Mouse (Mus musculus) CH12.LX (cell line): ENCODE measurements around the gene Yipf1. TPM values are rescaled to one million over a fixed set of nuclear protein-coding genes. Genes with fewer than 3 reads are reported as not detected.

Source experiments
- DNase-seq: peaks from one replicate; pipeline ENCODE4 v3.0.0-alpha.2; 2013; ENCODE audit errors: extremely low read depth
- H3K27ac ChIP-seq: 2 replicates; pipeline ENCODE4 v1.5.1; 2012; ENCODE audit warnings: low read depth, mild to moderate bottlenecking, control low read depth, moderate library complexity; ENCODE audit not compliant: insufficient read depth
- H3K27me3 ChIP-seq: replicated peaks from 2 replicates; pipeline ENCODE3; 2012; ENCODE audit warnings: inconsistent platforms
- H3K36me3 ChIP-seq, 2 experiments: replicated peaks in 1 of 2; 2 replicates each; pipeline versions ENCODE3 to v1.6.1; 2012; ENCODE audit warnings: inconsistent platforms in 1 of 2, low read length in 1 of 2, mild to moderate bottlenecking in 1 of 2, mixed read lengths in 1 of 2, moderate library complexity in 1 of 2; ENCODE audit not compliant: control insufficient read depth in 1 of 2, insufficient read depth in 1 of 2
- H3K4me1 ChIP-seq, 2 experiments: 2 replicates each; pipeline ENCODE4 v1.6.1; 2012; ENCODE audit warnings: inconsistent platforms in 1 of 2, moderate library complexity in 1 of 2; ENCODE audit not compliant: insufficient read depth in 2 of 2, control insufficient read depth in 1 of 2
- H3K4me2 ChIP-seq: 2 replicates; pipeline ENCODE4 v1.6.1; 2012; ENCODE audit warnings: low read depth, mild to moderate bottlenecking, control low read depth; ENCODE audit not compliant: poor library complexity, insufficient read depth, severe bottlenecking
- H3K4me3 ChIP-seq, 3 experiments: fragments of 150-350 bp in 1 of 3; sonication (generic) in 1 of 3; replicated peaks in 1 of 3; 2 replicates each; pipeline versions ENCODE3 to v1.5.1; 2011 to 2012; ENCODE audit warnings: low read depth in 2 of 3, low read length in 2 of 3, mild to moderate bottlenecking in 2 of 3, moderate library complexity in 2 of 3, control low read depth in 1 of 3, improper control_type of control experiment in 1 of 3, inconsistent platforms in 1 of 3, mixed read lengths in 1 of 3; ENCODE audit not compliant: poor library complexity in 1 of 3
- H3K79me2 ChIP-seq: replicated peaks from 2 replicates; pipeline ENCODE4 v1.6.1; 2012; ENCODE audit warnings: mild to moderate bottlenecking, moderate library complexity; ENCODE audit not compliant: control insufficient read depth, poor library complexity, insufficient read depth, severe bottlenecking; ENCODE audit errors: extremely low read depth
- H3K9ac ChIP-seq: 2 replicates; pipeline ENCODE4 v1.6.1; 2012; ENCODE audit warnings: low read depth, mild to moderate bottlenecking, control low read depth, moderate library complexity; ENCODE audit not compliant: insufficient read depth
- H3K9me3 ChIP-seq: replicated peaks from 2 replicates; pipeline ENCODE3; 2012; ENCODE audit warnings: low read length, inconsistent platforms, mixed read lengths
- BHLHE40 ChIP-seq: IDR thresholded peaks from 2 replicates; pipeline ENCODE4 v1.6.1; 2011; ENCODE audit warnings: mild to moderate bottlenecking, low read depth, low read length, improper control_type of control experiment
- CHD1 ChIP-seq: IDR thresholded peaks from 2 replicates; pipeline ENCODE4 v1.6.1; 2012; ENCODE audit warnings: low read depth, low read length, improper control_type of control experiment, inconsistent platforms
- CTCF ChIP-seq, 2 experiments: IDR thresholded peaks in 1 of 2; conservative IDR thresholded peaks in 1 of 2; 2 replicates each; pipeline ENCODE4 v1.5.1; 2011 to 2012; ENCODE audit warnings: low read depth in 2 of 2, low read length in 2 of 2, improper control_type of control experiment in 1 of 2, inconsistent platforms in 1 of 2, mild to moderate bottlenecking in 1 of 2, moderate library complexity in 1 of 2
- ELF1 ChIP-seq: IDR thresholded peaks from 2 replicates; pipeline ENCODE4 v1.6.1; 2014; ENCODE audit warnings: low read depth, mild to moderate bottlenecking, inconsistent platforms, low read length, improper control_type of control experiment
- ETS1 ChIP-seq: conservative IDR thresholded peaks from 2 replicates; pipeline ENCODE4 v1.6.1; 2012; ENCODE audit warnings: low read depth, mild to moderate bottlenecking, inconsistent platforms, low read length, improper control_type of control experiment, moderate library complexity
- HCFC1 ChIP-seq: IDR thresholded peaks from 2 replicates; pipeline ENCODE4 v1.6.1; 2012; ENCODE audit warnings: low read depth, mild to moderate bottlenecking, inconsistent platforms, low read length, improper control_type of control experiment
- IRF4 ChIP-seq: IDR thresholded peaks from 2 replicates; pipeline ENCODE4 v1.6.1; 2014; ENCODE audit warnings: low read depth, mild to moderate bottlenecking, inconsistent platforms, low read length, improper control_type of control experiment
- JUND ChIP-seq: conservative IDR thresholded peaks from 2 replicates; pipeline ENCODE4 v1.6.1; 2011; ENCODE audit warnings: low read depth, low read length, improper control_type of control experiment
- MAFK ChIP-seq: IDR thresholded peaks from 2 replicates; pipeline ENCODE4 v1.6.1; 2011; ENCODE audit warnings: low read length, improper control_type of control experiment; ENCODE audit not compliant: insufficient replicate concordance
- MEF2A ChIP-seq: IDR thresholded peaks from 2 replicates; pipeline ENCODE4 v1.6.1; 2014; ENCODE audit warnings: low read depth, mild to moderate bottlenecking, inconsistent platforms, low read length, improper control_type of control experiment, borderline replicate concordance
- NELFE ChIP-seq: IDR thresholded peaks from 2 replicates; pipeline ENCODE4 v1.6.1; 2011; ENCODE audit warnings: low read depth, low read length, improper control_type of control experiment
- NRF1 ChIP-seq: IDR thresholded peaks from 2 replicates; pipeline ENCODE4 v1.6.1; 2014; ENCODE audit warnings: low read depth, mild to moderate bottlenecking, inconsistent platforms, low read length, improper control_type of control experiment, moderate library complexity
- PAX5 ChIP-seq: IDR thresholded peaks from 2 replicates; pipeline ENCODE4 v1.6.1; 2012; ENCODE audit warnings: low read length, inconsistent platforms, mixed read lengths
- POLR2A ChIP-seq: IDR thresholded peaks from 2 replicates; pipeline ENCODE4 v1.6.1; 2011; ENCODE audit warnings: low read depth, mild to moderate bottlenecking, improper control_type of control experiment, low read length
- RAD21 ChIP-seq: IDR thresholded peaks from 2 replicates; pipeline ENCODE4 v1.6.1; 2011; ENCODE audit warnings: low read depth, mild to moderate bottlenecking, low read length, improper control_type of control experiment, moderate library complexity
- RCOR1 ChIP-seq: conservative IDR thresholded peaks from 2 replicates; pipeline ENCODE4 v1.6.1; 2012; ENCODE audit warnings: low read depth, mild to moderate bottlenecking, inconsistent platforms, low read length, improper control_type of control experiment
- SIN3A ChIP-seq: IDR thresholded peaks from 2 replicates; pipeline ENCODE4 v1.6.1; 2012; ENCODE audit warnings: low read length, improper control_type of control experiment, inconsistent platforms
- TBP ChIP-seq: conservative IDR thresholded peaks from 2 replicates; pipeline ENCODE4 v1.6.1; 2011; ENCODE audit warnings: low read depth, low read length, improper control_type of control experiment
- TCF12 ChIP-seq: IDR thresholded peaks from 2 replicates; pipeline ENCODE4 v1.6.1; 2014; ENCODE audit warnings: low read depth, mild to moderate bottlenecking, inconsistent platforms, low read length, improper control_type of control experiment
- ZC3H11A ChIP-seq: IDR thresholded peaks from 2 replicates; pipeline ENCODE4 v1.6.1; 2012; ENCODE audit warnings: low read depth, mild to moderate bottlenecking, inconsistent platforms, low read length, improper control_type of control experiment
- dilution Hi-C: fragments of 300-500 bp; cut with MboI; formaldehyde crosslinking; loops from 2 replicates; pipeline ENCODE4 v1.14.3; 2020; ENCODE audit warnings: low sequenced_read_pairs; ENCODE audit not compliant: extremely low pct_unique_long_range_greater_than_20kb, extremely low pct_ligation_motif_present
- in situ Hi-C: fragments of 300-500 bp; cut with MboI; formaldehyde crosslinking; loops from 3 replicates; pipeline ENCODE4 v1.14.3; 2019; ENCODE audit warnings: low sequenced_read_pairs, low pct_ligation_motif_present, low pct_unique_long_range_greater_than_20kb, mixed read lengths
- polyA plus RNA-seq: library from polyadenylated mRNA; unstranded; fragments of >175 nt; gene quantifications from 2 replicates; pipeline ENCODE4 v1.2.1, GENCODE M21; 2012; ENCODE audit warnings: low read depth; ENCODE audit not compliant: insufficient read length
- total RNA-seq, 2 experiments: library from RNA; depleted of rRNA; stranded (reverse); fragments of 300-350 nt in 1 of 2; fragments of >200 nt in 1 of 2; gene quantifications; 2 replicates each; pipeline ENCODE4 v1.2.3; 2012 to 2014

Gene Yipf1
- total and polyA plus RNA-seq, 3 experiments = 47.2 to 60.5 (median 52.8) TPM

- Histone ChIP-seq H3K9me3 (no peaks in the 10 kb centered on the region), H3K9ac (no peak overlapping the region), H3K4me3 (no peak overlapping the region), H3K4me2 (no peak overlapping the region), H3K27me3 (no peaks in the 10 kb centered on the region), H3K27ac (no peak overlapping the region), H3K4me1 (peaks cover 0 to 15% of the 10 kb centered on the region in 2 experiments; a peak in 2 of 4 replicates), H3K36me3 (peaks cover 23 to 83% of the 10 kb centered on the region in 2 experiments), H3K79me2 (no peaks in the 10 kb centered on the region)
- TF ChIP-seq SIN3A (no peak), ZC3H11A (no peak), IRF4 (no peak), ETS1 (no peak), ELF1 (no peak), MAFK (no peak), TCF12 (no peak), HCFC1 (no peak), NELFE (no peak), CTCF (conservative IDR thresholded peaks at IDR 0.05 in 1 of 2, IDR thresholded peaks at IDR 0.05 in 1 of 2; ENCODE audit: low read depth in 2 of 2, low read length in 2 of 2) (no peak), POLR2A (no peak), RAD21 (no peak), NRF1 (no peak), TBP (no peak), RCOR1 (no peak), JUND (no peak), MEF2A (no peak), CHD1 (no peak)
- DNase-seq = no peak
- in situ Hi-C loops = loop anchor here (5.0 kb wide), 1 partner anchor 95 kb away; the partner anchor contains the start of genes Hspb11 and Lrrc42
- dilution Hi-C loops = no loop called here
Measured at GRCm38 (mm10) chr4:107347221-107347620, 33.1 kb downstream of the Yipf1 start.

GRCm38 (mm10) chr4:107348529-107349310 is 34.6 kb downstream of the Yipf1 start:
- Histone ChIP-seq H3K4me3 (no peak overlapping the region), H3K27me3 (no peaks in the 10 kb centered on the region), H3K9ac (no peak overlapping the region), H3K4me1 (peaks cover 0 to 17% of the 10 kb centered on the region in 2 experiments; a peak in 2 of 4 replicates), H3K36me3 (peaks cover 20 to 82% of the 10 kb centered on the region in 2 experiments), H3K9me3 (no peaks in the 10 kb centered on the region), H3K27ac (no peak overlapping the region), H3K79me2 (no peaks in the 10 kb centered on the region), H3K4me2 (no peak overlapping the region)
- dilution Hi-C loops (no loop called here), in situ Hi-C loops (loop anchor here (5.0 kb wide), 1 partner anchor 96 kb away; the partner anchor contains the start of genes Hspb11 and Lrrc42)
- no peak for TF ChIP-seq BHLHE40
- no peak for TF ChIP-seq PAX5
- DNase-seq = no peak
